Mouse (Mus musculus): ENCODE data around the gene Plin3. TPM values are rescaled to one million over a fixed set of nuclear protein-coding genes. Genes with fewer than 3 reads are reported as not detected.

Gene Plin3
- polyA plus RNA-seq, 1 experiment from 2014 or later = 72.2 TPM

DNA sequence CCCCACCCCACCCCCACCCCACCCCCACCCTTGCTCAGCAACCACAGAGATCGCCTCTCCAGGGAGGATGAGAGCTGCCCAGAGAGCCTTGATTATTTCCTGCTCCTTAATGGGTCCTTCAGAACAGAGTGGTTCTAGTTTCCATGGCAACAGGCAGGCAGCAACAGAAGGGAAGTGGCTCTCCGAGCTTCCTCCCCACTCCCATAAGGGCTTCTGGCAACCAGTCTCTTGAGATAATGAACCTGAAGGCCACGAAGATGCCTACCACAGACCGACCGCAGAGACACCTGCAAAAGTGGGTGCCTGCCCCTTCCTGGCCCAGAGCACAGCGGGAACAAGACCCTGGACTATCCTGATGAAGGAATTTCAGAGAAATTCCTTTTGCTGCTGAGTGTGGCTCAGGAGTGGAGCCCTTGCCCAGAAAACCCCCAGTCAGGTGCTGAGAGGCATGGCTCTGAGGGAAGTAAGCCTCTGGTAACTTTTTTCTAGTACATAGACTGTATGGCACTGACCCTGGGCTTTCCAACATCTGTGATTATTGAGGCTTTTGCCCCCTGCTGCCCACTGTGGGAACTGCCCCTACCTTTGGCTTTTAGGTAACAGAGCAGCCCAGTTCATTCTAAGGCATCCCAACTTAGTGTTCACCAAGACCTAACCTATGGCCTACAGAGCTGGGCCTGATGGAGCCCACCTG, 41.4 kb downstream of the Plin3 start:
- 29% methylated on average over 6 of the region's 6 CpGs for WGBS
- H3K27ac ChIP-seq (replicated peaks) = peak overlapping the region; percentile 55; the same call in 1 of the 2 replicates

DNA sequence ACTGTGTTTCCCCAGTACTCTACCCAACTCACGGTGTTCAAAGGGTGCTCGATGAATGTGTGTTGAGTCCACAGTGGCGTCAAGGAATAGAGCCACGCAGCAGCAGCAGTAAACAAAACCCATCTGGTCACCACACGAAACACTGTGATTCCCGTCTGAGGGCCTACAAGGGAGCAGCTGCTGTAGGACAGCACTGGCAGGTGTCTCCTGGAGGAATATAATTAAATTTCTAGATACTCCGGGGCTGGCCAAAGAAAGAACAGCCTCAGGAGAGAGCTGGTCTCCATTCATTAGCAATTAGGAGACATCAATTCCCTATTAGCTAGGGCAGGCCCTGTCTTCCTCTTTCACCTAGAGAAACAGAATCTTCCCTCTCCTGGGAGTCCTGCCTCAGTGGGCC, 47.1 kb downstream of the Plin3 start:
- Histone ChIP-seq H3K36me3 (replicated peaks) (no peaks in the 10 kb centered on the region), H3K27ac (replicated peaks) (no peak overlapping the region), H3K4me1 (peaks cover 10% of the 10 kb centered on the region), H3K9me3 (no peaks in the 10 kb centered on the region), H3K27me3 (replicated peaks; ENCODE audit: low read depth, poor library complexity, severe bottlenecking) (peaks cover 13% of the 10 kb centered on the region; the same call in 1 of the 2 replicates), H3K4me3 (no peak overlapping the region)
- WGBS = 64% methylated on average over 7 of the region's 7 CpGs
- no peak for DNase-seq (ENCODE audit: low spot score)

More for the DNA sequence above, 41.4 kb downstream of the Plin3 start:
- H3K9me3 ChIP-seq = no peaks in the 10 kb centered on the region
- H3K27me3 ChIP-seq (replicated peaks; ENCODE audit: low read depth, poor library complexity, severe bottlenecking) = no peaks in the 10 kb centered on the region
- peaks cover 13% of the 10 kb centered on the region for H3K4me1 ChIP-seq
- peak overlapping the region; percentile 18; the same call in 1 of the 2 replicates for H3K4me3 ChIP-seq
- DNase-seq (ENCODE audit: low spot score) = peak; percentile 71
- no peaks in the 10 kb centered on the region for H3K36me3 ChIP-seq (replicated peaks)

DNA sequence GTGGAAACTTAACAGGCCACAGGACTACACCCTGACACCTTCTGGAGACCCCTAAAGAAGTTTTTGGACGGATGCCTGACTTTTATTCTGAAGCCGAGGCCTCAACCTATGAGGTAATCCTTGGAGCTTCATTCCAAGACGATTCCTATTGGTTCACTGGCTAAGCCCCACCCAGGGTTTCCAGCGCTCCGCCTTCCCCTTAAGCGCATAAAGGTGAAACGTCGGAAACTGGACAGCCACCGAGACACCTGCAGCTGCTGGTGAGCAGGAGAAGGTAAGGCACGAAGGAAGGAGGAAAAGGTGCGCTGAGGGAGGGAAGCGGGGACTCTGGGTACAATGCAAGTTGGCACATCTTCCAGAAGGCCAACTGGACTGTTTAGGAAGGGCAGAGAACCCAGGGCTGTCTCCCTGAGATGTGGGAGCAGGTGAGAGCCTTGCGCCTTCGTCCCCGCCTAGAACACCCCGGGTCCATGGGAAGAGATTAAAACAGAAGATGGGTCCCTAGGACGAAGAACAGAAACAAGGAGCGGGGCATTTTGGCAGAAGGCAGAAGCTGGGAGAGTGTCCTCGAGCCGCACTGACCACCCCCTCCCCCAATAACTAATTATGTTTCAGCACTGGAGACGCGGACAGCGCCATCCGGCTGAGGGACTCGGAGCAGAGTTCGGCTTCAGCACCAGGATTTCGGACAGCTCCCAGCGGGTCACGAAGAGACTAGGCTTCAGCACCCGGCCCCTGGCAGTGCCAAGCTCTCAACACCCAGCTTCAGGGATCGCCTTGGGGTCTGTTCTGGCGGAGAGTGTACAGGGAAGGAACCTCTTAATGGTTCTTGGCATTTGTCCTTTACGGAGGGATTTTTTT, 50.9 kb downstream of the Plin3 start:
- Histone ChIP-seq H3K4me1 (peaks cover 15% of the 10 kb centered on the region), H3K4me3 (peak overlapping the region; percentile 36), H3K36me3 (replicated peaks) (no peaks in the 10 kb centered on the region), H3K27ac (replicated peaks) (no peak overlapping the region), H3K27me3 (replicated peaks; ENCODE audit: low read depth, poor library complexity, severe bottlenecking) (peaks cover 13% of the 10 kb centered on the region; the same call in 1 of the 2 replicates), H3K9me3 (no peaks in the 10 kb centered on the region)
- DNase-seq (ENCODE audit: low spot score) = peak; percentile 91
- 1% methylated on average over 33 of the region's 33 CpGs for WGBS

DNA sequence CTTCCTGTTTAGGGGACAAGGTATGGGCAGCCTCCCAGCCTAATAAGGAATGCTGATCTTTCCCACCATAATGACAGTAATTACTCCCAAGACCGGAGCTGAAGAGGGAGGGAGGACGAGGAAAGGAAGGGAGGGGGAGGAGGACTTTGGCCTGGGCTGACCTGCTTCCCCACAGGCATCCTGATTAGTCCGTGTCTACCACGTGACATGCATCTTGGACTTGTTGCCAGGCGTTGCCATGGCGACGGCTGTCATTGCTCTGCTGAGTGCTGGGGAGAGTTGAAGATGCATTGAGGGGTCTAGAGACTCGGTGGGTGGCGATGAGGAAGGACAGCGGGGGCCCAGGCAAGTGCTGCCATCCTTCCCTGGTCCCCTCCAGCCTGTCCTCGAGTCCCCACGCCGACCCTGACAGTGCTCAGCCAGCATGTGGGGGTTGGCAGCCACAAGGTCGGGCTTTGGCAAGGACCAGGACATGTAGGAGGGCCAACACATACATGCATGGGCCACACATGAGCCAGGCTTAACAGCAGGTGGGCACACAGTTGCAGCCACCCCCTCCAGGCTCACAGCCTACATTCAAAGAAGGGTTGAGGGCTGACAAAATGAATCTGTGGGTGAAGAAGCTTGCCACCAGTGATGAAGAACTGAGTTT, 58.7 kb downstream of the Plin3 start:
- WGBS = 3% methylated on average over 14 of the region's 14 CpGs
- peak overlapping the region; percentile 8 for H3K4me3 ChIP-seq

DNA sequence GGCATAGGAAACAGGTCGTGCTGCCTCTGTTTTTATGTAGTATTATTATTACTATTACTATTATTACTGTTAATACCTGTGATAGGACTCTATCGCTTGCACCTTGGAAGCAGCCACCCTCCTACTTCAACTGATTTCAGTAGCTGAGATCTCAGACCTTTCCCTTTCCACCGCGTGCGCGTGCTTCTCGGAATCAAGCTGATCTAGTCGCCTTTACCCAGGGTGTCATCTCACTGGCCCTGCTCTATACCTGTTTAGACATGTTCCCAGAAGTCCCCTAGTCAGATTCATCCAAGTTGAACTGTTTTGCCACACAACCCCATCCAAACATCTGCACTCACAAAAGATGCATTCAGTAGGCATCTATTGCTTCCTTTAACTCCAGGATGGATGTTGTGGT, 59.3 kb downstream of the Plin3 start:
- no peak for DNase-seq (ENCODE audit: low spot score)
- H3K4me3 ChIP-seq = peak overlapping the region; percentile 8; the same call in 1 of the 2 replicates
- H3K36me3 ChIP-seq (replicated peaks) = no peaks in the 10 kb centered on the region
- H3K27me3 ChIP-seq (replicated peaks; ENCODE audit: low read depth, poor library complexity, severe bottlenecking) = no peaks in the 10 kb centered on the region; the same call in 1 of the 2 replicates
- WGBS = 53% methylated on average over 8 of the region's 8 CpGs
- no peak overlapping the region for H3K27ac ChIP-seq (replicated peaks)
- H3K9me3 ChIP-seq = no peaks in the 10 kb centered on the region
- H3K4me1 ChIP-seq = peaks cover 21% of the 10 kb centered on the region

More for the DNA sequence above, 58.7 kb downstream of the Plin3 start:
- peak; percentile 87 for DNase-seq (ENCODE audit: low spot score)
- no peaks in the 10 kb centered on the region for H3K27me3 ChIP-seq (replicated peaks; ENCODE audit: low read depth, poor library complexity, severe bottlenecking)
- no peak overlapping the region for H3K27ac ChIP-seq (replicated peaks)
- peaks cover 21% of the 10 kb centered on the region for H3K4me1 ChIP-seq
- no peaks in the 10 kb centered on the region for H3K9me3 ChIP-seq
- no peaks in the 10 kb centered on the region for H3K36me3 ChIP-seq (replicated peaks)

DNA sequence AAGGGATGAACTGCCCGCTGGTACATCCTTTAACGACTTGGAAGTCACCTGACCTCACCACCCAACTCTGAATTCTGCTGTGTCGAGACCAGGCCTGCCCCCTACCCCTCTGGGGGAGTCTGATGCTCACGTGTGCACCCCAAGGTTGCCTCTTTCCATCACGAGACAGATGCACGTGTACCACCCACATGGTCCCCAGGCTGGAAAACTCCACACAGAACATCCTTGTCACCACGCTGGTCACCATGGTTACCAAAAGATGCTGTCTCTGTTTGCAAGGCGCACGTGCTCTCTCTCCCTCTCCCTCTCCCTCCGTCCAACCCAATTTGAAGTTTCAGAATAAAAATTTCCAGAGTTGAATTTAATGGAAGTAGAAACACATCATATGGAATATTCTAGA, 62.7 kb downstream of the Plin3 start:
- Histone ChIP-seq H3K27ac (replicated peaks) (no peak overlapping the region), H3K27me3 (replicated peaks; ENCODE audit: low read depth, poor library complexity, severe bottlenecking) (no peaks in the 10 kb centered on the region; the same call in 1 of the 2 replicates), H3K4me3 (no peak overlapping the region), H3K4me1 (peaks cover 11% of the 10 kb centered on the region), H3K36me3 (replicated peaks) (no peaks in the 10 kb centered on the region), H3K9me3 (no peaks in the 10 kb centered on the region)
- 66% methylated on average over 10 of the region's 10 CpGs for WGBS
- DNase-seq (ENCODE audit: low spot score) = no peak

MicroRNA genes within 50 kb of the gene (microRNA counts, 519-probe panel; counts per million panel counts)
- 188 counts per million, percentile 57 among the panel's probes with 10 or more counts for microRNA mmu-miR-7b

Small RNA genes within 50 kb of the gene (microRNA-seq; reads per million reads assigned to microRNA genes)
- gene Mir7b = 66.8 reads per million, percentile 45 among the genes with 10 or more reads in this experiment

Other genes starting within 250 kb of the Plin3 start
- gene Ubxn6, start 217.8 kb downstream of the Plin3 start, polyA plus RNA-seq (2016; fragmentation: Nextera tagmentation; extraction: Ambion mirVana) = 35.0 and 36.8 TPM in 2 replicates
- gene Hdgfl2, start 213.2 kb downstream of the Plin3 start, polyA plus RNA-seq (2016; fragmentation: Nextera tagmentation; extraction: Ambion mirVana) = 195 and 197 TPM in 2 replicates
- 0.05 TPM in 2 replicates for gene Plin4, start 183.1 kb downstream of the Plin3 start, polyA plus RNA-seq (2016; fragmentation: Nextera tagmentation; extraction: Ambion mirVana)
- gene Plin5, start 175.3 kb downstream of the Plin3 start, polyA plus RNA-seq (2016; fragmentation: Nextera tagmentation; extraction: Ambion mirVana) = 0.47 and 0.48 TPM in 2 replicates
- 0.10 TPM in 1 of 2 replicates, not detected in the other for gene Lrg1, start 170.9 kb downstream of the Plin3 start, polyA plus RNA-seq (2016; fragmentation: Nextera tagmentation; extraction: Ambion mirVana)
- gene Sema6b, start 152.5 kb downstream of the Plin3 start, polyA plus RNA-seq (2016; fragmentation: Nextera tagmentation; extraction: Ambion mirVana) = 1.0 and 1.1 TPM in 2 replicates
- gene Tnfaip8l1, start 130.4 kb downstream of the Plin3 start, polyA plus RNA-seq (2016; fragmentation: Nextera tagmentation; extraction: Ambion mirVana) = 10.3 and 11.7 TPM in 2 replicates
- 71.0 and 71.3 TPM in 2 replicates for gene Mydgf, start 109.0 kb downstream of the Plin3 start, polyA plus RNA-seq (2016; fragmentation: Nextera tagmentation; extraction: Ambion mirVana)
- gene Dpp9, start 74.0 kb downstream of the Plin3 start, polyA plus RNA-seq (2016; fragmentation: Nextera tagmentation; extraction: Ambion mirVana) = 48.3 and 50.2 TPM in 2 replicates
- 12.5 and 13.2 TPM in 2 replicates for gene Fem1a, start 36.1 kb downstream of the Plin3 start, polyA plus RNA-seq (2016; fragmentation: Nextera tagmentation; extraction: Ambion mirVana)
- gene Ticam1, start 16.1 kb downstream of the Plin3 start, polyA plus RNA-seq (2016; fragmentation: Nextera tagmentation; extraction: Ambion mirVana) = 3.2 and 3.7 TPM in 2 replicates
- not detected in 2 replicates for gene Arrdc5, start 7.4 kb upstream of the Plin3 start, polyA plus RNA-seq (2016; fragmentation: Nextera tagmentation; extraction: Ambion mirVana)
- gene Uhrf1, start 10.4 kb upstream of the Plin3 start, polyA plus RNA-seq (2016; fragmentation: Nextera tagmentation; extraction: Ambion mirVana) = 279 and 301 TPM in 2 replicates
- gene Kdm4b, start 33.2 kb upstream of the Plin3 start, polyA plus RNA-seq (2016; fragmentation: Nextera tagmentation; extraction: Ambion mirVana) = 46.2 and 46.8 TPM in 2 replicates
- 85.0 and 86.4 TPM in 2 replicates for gene Ptprs, start 183.6 kb upstream of the Plin3 start, polyA plus RNA-seq (2016; fragmentation: Nextera tagmentation; extraction: Ambion mirVana)
- not detected in 2 replicates for gene Znrf4, start 219.6 kb upstream of the Plin3 start, polyA plus RNA-seq (2016; fragmentation: Nextera tagmentation; extraction: Ambion mirVana)

Measured in embryonic facial prominence, embryonic 10.5 days (tissue).